Mouse (Mus musculus): ENCODE data around the gene 6030445D17Rik. TPM values are rescaled to one million over a fixed set of nuclear protein-coding genes. Genes with fewer than 3 reads are reported as not detected.

Gene 6030445D17Rik
- polyA plus RNA-seq, 2 experiments: 0.08 TPM

DNA sequence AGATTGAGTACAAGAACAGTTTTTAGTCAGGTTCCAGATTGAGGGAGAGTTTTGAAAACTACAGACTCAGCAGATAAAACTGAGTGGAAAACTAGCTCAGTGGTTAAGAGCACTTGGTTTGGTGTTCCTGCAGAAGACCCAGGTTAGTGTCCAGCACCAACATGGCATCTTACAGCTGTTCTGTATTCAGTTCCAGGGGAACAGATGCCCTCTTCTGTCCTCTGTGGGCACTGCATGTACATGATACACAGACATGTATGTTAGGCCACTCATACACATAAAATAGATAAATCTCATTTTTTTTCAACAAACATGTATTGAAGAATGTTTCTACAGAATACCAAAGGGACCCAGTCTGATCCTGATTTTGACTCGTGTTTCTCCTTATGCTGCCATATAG lies 47.8 kb downstream of the 6030445D17Rik start:
- no peak for DNase-seq (ENCODE audit: low read depth in 3 of 3, low spot score in 3 of 3)
- no peak for ATAC-seq (ENCODE audit: insufficient read depth)
- no peaks in the 10 kb centered on the region for H3K36me3 ChIP-seq (replicated peaks; ENCODE audit: control insufficient read depth, insufficient read depth, low read depth)
- H3K9ac ChIP-seq (replicated peaks): no peak overlapping the region
- no peak overlapping the region for H3K27ac ChIP-seq
- 49% methylated on average over 1 of the region's 1 CpGs for WGBS (ENCODE audit: insufficient replicate concordance)
- H3K9me3 ChIP-seq (ENCODE audit: control insufficient read depth, low read length): no peaks in the 10 kb centered on the region
- TF ChIP-seq CTCF (IDR thresholded peaks at IDR 0.05; ENCODE audit: low read depth) (peak; percentile 54; the same call in 1 of the 2 replicates), EP300 (IDR thresholded peaks at IDR 0.05; ENCODE audit: low read depth) (no peak)
- H3K4me2 ChIP-seq (ENCODE audit: low read depth): no peak overlapping the region
- peaks cover 3 to 5% of the 10 kb centered on the region in 2 experiments; a peak in 1 of 4 replicates for H3K4me1 ChIP-seq (replicated peaks; ENCODE audit: control insufficient read depth in 2 of 2, insufficient read depth in 2 of 2, low read length in 1 of 2)
- H3K4me3 ChIP-seq (ENCODE audit: insufficient read depth in 1 of 2, low read depth in 2 of 2, low read length in 2 of 2): no peak overlapping the region
- H3K27me3 ChIP-seq (ENCODE audit: control insufficient read depth, insufficient read depth, low read length): no peaks in the 10 kb centered on the region

DNA sequence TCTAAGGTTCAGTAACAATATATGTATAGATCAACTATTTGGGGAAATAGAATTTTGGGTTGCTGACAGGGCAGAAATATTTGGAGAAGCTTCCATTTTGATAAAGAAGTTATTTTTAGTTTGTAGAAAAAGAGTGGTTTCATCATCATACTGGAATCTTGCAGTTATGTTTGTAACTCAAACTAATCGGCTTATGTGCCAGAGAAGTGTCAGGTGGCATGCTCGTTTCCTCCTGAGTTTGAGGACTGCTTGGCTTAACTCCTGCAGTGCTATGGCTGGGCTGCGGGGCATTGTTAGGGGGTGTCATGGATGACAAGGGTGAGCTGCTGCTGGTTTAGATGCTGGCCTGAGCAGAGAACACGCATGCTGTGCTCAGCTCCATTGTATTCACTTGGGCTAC lies 49.7 kb downstream of the 6030445D17Rik start:
- 56% methylated on average over 4 of the region's 4 CpGs for WGBS (ENCODE audit: insufficient replicate concordance)
- no peaks in the 10 kb centered on the region for H3K27me3 ChIP-seq (ENCODE audit: control insufficient read depth, insufficient read depth, low read length)
- no peak overlapping the region for H3K9ac ChIP-seq (replicated peaks)
- peaks cover 0 to 3% of the 10 kb centered on the region in 2 experiments; a peak in 1 of 4 replicates for H3K4me1 ChIP-seq (replicated peaks; ENCODE audit: control insufficient read depth in 2 of 2, insufficient read depth in 2 of 2, low read length in 1 of 2)
- no peak for ATAC-seq (ENCODE audit: insufficient read depth)
- H3K9me3 ChIP-seq (ENCODE audit: control insufficient read depth, low read length): no peaks in the 10 kb centered on the region
- no peak for TF ChIP-seq CTCF (IDR thresholded peaks at IDR 0.05; ENCODE audit: low read depth)
- no peak for TF ChIP-seq EP300 (IDR thresholded peaks at IDR 0.05; ENCODE audit: low read depth)
- no peak overlapping the region for H3K4me3 ChIP-seq (ENCODE audit: insufficient read depth in 1 of 2, low read depth in 2 of 2, low read length in 2 of 2)
- H3K27ac ChIP-seq: no peak overlapping the region
- no peak for DNase-seq (ENCODE audit: low read depth in 3 of 3, low spot score in 3 of 3)
- H3K36me3 ChIP-seq (replicated peaks; ENCODE audit: control insufficient read depth, insufficient read depth, low read depth): no peaks in the 10 kb centered on the region
- no peak overlapping the region for H3K4me2 ChIP-seq (ENCODE audit: low read depth)

DNA sequence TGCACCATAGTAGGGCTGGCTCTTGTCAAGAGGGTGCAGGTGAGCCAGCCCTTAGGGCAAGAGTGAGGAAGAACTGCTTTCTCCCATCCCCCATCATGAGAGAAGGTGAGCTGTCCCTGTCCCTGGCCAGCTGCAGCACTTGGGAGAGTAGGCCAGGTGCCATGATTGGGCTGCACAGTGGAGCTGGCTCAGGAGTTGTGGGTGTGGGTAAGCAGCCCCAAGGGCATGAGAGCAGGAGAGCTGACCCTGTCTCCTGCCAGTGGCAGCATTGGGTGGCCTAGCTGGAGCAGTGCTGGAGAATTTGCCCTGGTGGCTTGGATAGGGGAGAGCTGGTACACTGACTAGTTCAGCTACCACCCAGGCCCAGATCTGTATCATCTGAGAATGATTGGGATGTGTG lies 50.9 kb downstream of the 6030445D17Rik start:
- H3K27me3 ChIP-seq (ENCODE audit: control insufficient read depth, insufficient read depth, low read length): no peaks in the 10 kb centered on the region
- H3K36me3 ChIP-seq (replicated peaks; ENCODE audit: control insufficient read depth, insufficient read depth, low read depth): no peaks in the 10 kb centered on the region
- H3K27ac ChIP-seq: no peak overlapping the region
- no peak for TF ChIP-seq EP300 (IDR thresholded peaks at IDR 0.05; ENCODE audit: low read depth)
- no peak overlapping the region for H3K4me3 ChIP-seq (ENCODE audit: insufficient read depth in 1 of 2, low read depth in 2 of 2, low read length in 2 of 2)
- no peak overlapping the region for H3K9ac ChIP-seq (replicated peaks)
- H3K9me3 ChIP-seq (ENCODE audit: control insufficient read depth, low read length): no peaks in the 10 kb centered on the region
- no peak overlapping the region for H3K4me2 ChIP-seq (ENCODE audit: low read depth)
- H3K4me1 ChIP-seq (replicated peaks; ENCODE audit: control insufficient read depth in 2 of 2, insufficient read depth in 2 of 2, low read length in 1 of 2): peaks cover 0 to 3% of the 10 kb centered on the region in 2 experiments; a peak in 1 of 4 replicates
- ATAC-seq (ENCODE audit: insufficient read depth): no peak
- DNase-seq (ENCODE audit: low read depth in 3 of 3, low spot score in 3 of 3): no peak

Other genes with a start within 250 kb of the 6030445D17Rik start
- 2.3 and 4.8 TPM in 2 replicates for gene Tcea3, start 214.5 kb upstream of the 6030445D17Rik start, polyA plus RNA-seq (2012; rRNA removed)
- gene Tcea3, start 214.5 kb upstream of the 6030445D17Rik start, polyA plus RNA-seq (2014; fragmentation: Nextera tagmentation; extraction: Ambion mirVana): 12.4 and 15.6 TPM in 2 replicates
- 2.6 and 2.7 TPM in 2 replicates for gene Zfp46, start 177.6 kb upstream of the 6030445D17Rik start, polyA plus RNA-seq (2012; rRNA removed)
- 2.6 and 2.9 TPM in 2 replicates for gene Zfp46, start 177.6 kb upstream of the 6030445D17Rik start, polyA plus RNA-seq (2014; fragmentation: Nextera tagmentation; extraction: Ambion mirVana)
- 21.0 and 41.5 TPM in 2 replicates for gene Hnrnpr, start 151.3 kb upstream of the 6030445D17Rik start, polyA plus RNA-seq (2012; rRNA removed)
- gene Hnrnpr, start 151.3 kb upstream of the 6030445D17Rik start, polyA plus RNA-seq (2014; fragmentation: Nextera tagmentation; extraction: Ambion mirVana): 40.7 and 48.9 TPM in 2 replicates
- not detected in 2 replicates for gene Htr1d, start 38.7 kb upstream of the 6030445D17Rik start, polyA plus RNA-seq (2012; rRNA removed)
- not detected in 2 replicates for gene Htr1d, start 38.7 kb upstream of the 6030445D17Rik start, polyA plus RNA-seq (2014; fragmentation: Nextera tagmentation; extraction: Ambion mirVana)
- 1.6 and 1.8 TPM in 2 replicates for gene Luzp1, start 7.5 kb downstream of the 6030445D17Rik start, polyA plus RNA-seq (2012; rRNA removed)
- 6.8 and 8.2 TPM in 2 replicates for gene Luzp1, start 7.5 kb downstream of the 6030445D17Rik start, polyA plus RNA-seq (2014; fragmentation: Nextera tagmentation; extraction: Ambion mirVana)
- gene Kdm1a, start 140.5 kb downstream of the 6030445D17Rik start, polyA plus RNA-seq (2012; rRNA removed): 15.3 and 17.8 TPM in 2 replicates
- gene Kdm1a, start 140.5 kb downstream of the 6030445D17Rik start, polyA plus RNA-seq (2014; fragmentation: Nextera tagmentation; extraction: Ambion mirVana): 12.0 and 14.0 TPM in 2 replicates
- gene Tex46, start 148.2 kb downstream of the 6030445D17Rik start, polyA plus RNA-seq (2012; rRNA removed): not detected in 2 replicates
- gene Tex46, start 148.2 kb downstream of the 6030445D17Rik start, polyA plus RNA-seq (2014; fragmentation: Nextera tagmentation; extraction: Ambion mirVana): not detected in 2 replicates
- 0.01 TPM in 1 of 2 replicates, not detected in the other for gene Lactbl1, start 160.4 kb downstream of the 6030445D17Rik start, polyA plus RNA-seq (2012; rRNA removed)
- not detected in 2 replicates for gene Lactbl1, start 160.4 kb downstream of the 6030445D17Rik start, polyA plus RNA-seq (2014; fragmentation: Nextera tagmentation; extraction: Ambion mirVana)

All from liver, embryonic 14.5 days (tissue).